Mouse (Mus musculus) MEL (cell line): Measurements from ENCODE around the gene Smndc1. TPM values are rescaled to one million over a fixed set of nuclear protein-coding genes. Genes with fewer than 3 reads are reported as not detected.

Experiments
- DNase-seq: peaks from one replicate; pipeline ENCODE4 v3.0.0; 2011; ENCODE audit warnings: low read depth, low spot score
- H3K27ac ChIP-seq: 2 replicates; pipeline ENCODE4 v1.5.1; 2012; ENCODE audit warnings: low read depth, mild to moderate bottlenecking, control low read depth, low read length, moderate library complexity; ENCODE audit not compliant: control insufficient read depth
- H3K27me3 ChIP-seq, 2 experiments: fragments of 150-350 bp in 1 of 2; sonication (generic) in 1 of 2; 2 replicates each; pipeline ENCODE4 v1.6.1; 2012; ENCODE audit warnings: low read length in 2 of 2, mild to moderate bottlenecking in 2 of 2, improper control_type of control experiment in 1 of 2, moderate library complexity in 1 of 2; ENCODE audit not compliant: insufficient read depth in 2 of 2, control insufficient read depth in 1 of 2
- H3K36me3 ChIP-seq, 2 experiments: 2 replicates each; pipeline ENCODE4 v1.6.1; 2012 to 2014; ENCODE audit warnings: low read length in 2 of 2, improper control_type of control experiment in 1 of 2, inconsistent platforms in 1 of 2, mild to moderate bottlenecking in 1 of 2; ENCODE audit not compliant: insufficient read depth in 2 of 2, control insufficient read depth in 1 of 2
- H3K4me1 ChIP-seq, 2 experiments: fragments of 150-350 bp in 1 of 2; sonication (generic) in 1 of 2; 2 replicates each; pipeline ENCODE4 v1.6.1; 2012; ENCODE audit warnings: low read length in 2 of 2, improper control_type of control experiment in 1 of 2, mild to moderate bottlenecking in 1 of 2; ENCODE audit not compliant: insufficient read depth in 2 of 2, control insufficient read depth in 1 of 2
- H3K4me3 ChIP-seq, 2 experiments: fragments of 150-350 bp in 1 of 2; sonication (generic) in 1 of 2; 2 replicates each; pipeline ENCODE4 v1.5.1; 2012; ENCODE audit warnings: low read depth in 2 of 2, low read length in 2 of 2, mild to moderate bottlenecking in 2 of 2, moderate library complexity in 2 of 2, control low read depth in 1 of 2, improper control_type of control experiment in 1 of 2; ENCODE audit not compliant: control insufficient read depth in 1 of 2, insufficient read depth in 1 of 2
- H3K79me2 ChIP-seq: 2 replicates; pipeline ENCODE4 v1.6.1; 2012; ENCODE audit warnings: mild to moderate bottlenecking, low read length, moderate library complexity; ENCODE audit not compliant: control insufficient read depth, poor library complexity, insufficient read depth
- H3K9ac ChIP-seq: 2 replicates; pipeline ENCODE4 v1.6.1; 2012; ENCODE audit warnings: low read depth, mild to moderate bottlenecking, control low read depth, low read length, moderate library complexity; ENCODE audit not compliant: control insufficient read depth, poor library complexity, severe bottlenecking
- H3K9me3 ChIP-seq: fragments of 150-350 bp; sonication (generic); replicated peaks from 2 replicates; pipeline ENCODE4 v1.6.1; 2012; ENCODE audit warnings: mild to moderate bottlenecking, low read length, improper control_type of control experiment, moderate library complexity; ENCODE audit not compliant: insufficient read depth
- CHD1 ChIP-seq: IDR thresholded peaks from 2 replicates; pipeline ENCODE4 v1.6.1; 2012; ENCODE audit warnings: low read depth, mild to moderate bottlenecking, inconsistent platforms, low read length, improper control_type of control experiment
- ELF1 ChIP-seq: IDR thresholded peaks from 2 replicates; pipeline ENCODE4 v1.6.1; 2014; ENCODE audit warnings: low read depth, mild to moderate bottlenecking, inconsistent platforms, low read length, improper control_type of control experiment, moderate library complexity
- MAX ChIP-seq: IDR thresholded peaks from 2 replicates; pipeline ENCODE4 v1.6.1; 2011; ENCODE audit warnings: low read length, improper control_type of control experiment
- MAZ ChIP-seq: IDR thresholded peaks from 2 replicates; pipeline ENCODE4 v1.6.1; 2012; ENCODE audit warnings: low read depth, mild to moderate bottlenecking, inconsistent platforms, low read length, improper control_type of control experiment
- MEF2A ChIP-seq: IDR thresholded peaks from 2 replicates; pipeline ENCODE4 v1.6.1; 2014; ENCODE audit warnings: low read depth, mild to moderate bottlenecking, inconsistent platforms, low read length, improper control_type of control experiment; ENCODE audit not compliant: poor library complexity, insufficient replicate concordance, severe bottlenecking; ENCODE audit errors: extremely low read depth
- NELFE ChIP-seq: IDR thresholded peaks from 2 replicates; pipeline ENCODE4 v1.6.1; 2011; ENCODE audit warnings: low read depth, low read length, improper control_type of control experiment
- POLR2A ChIP-seq, 2 experiments: IDR thresholded peaks; 2 replicates each; pipeline ENCODE4 v1.6.1; 2011 to 2012; ENCODE audit warnings: low read length in 2 of 2, mild to moderate bottlenecking in 2 of 2, control low read depth in 1 of 2, improper control_type of control experiment in 1 of 2, low read depth in 1 of 2, moderate library complexity in 1 of 2; ENCODE audit not compliant: control insufficient read depth in 1 of 2, insufficient read depth in 1 of 2, poor library complexity in 1 of 2
- SIN3A ChIP-seq: IDR thresholded peaks from 2 replicates; pipeline ENCODE4 v1.6.1; 2012; ENCODE audit warnings: low read length, improper control_type of control experiment, inconsistent platforms
- TCF12 ChIP-seq: IDR thresholded peaks from 2 replicates; pipeline ENCODE4 v1.6.1; 2014; ENCODE audit warnings: low read depth, mild to moderate bottlenecking, inconsistent platforms, low read length, improper control_type of control experiment, moderate library complexity
- USF1 ChIP-seq: IDR thresholded peaks from 2 replicates; pipeline ENCODE4 v1.6.1; 2014; ENCODE audit warnings: low read depth, mild to moderate bottlenecking, inconsistent platforms, low read length, improper control_type of control experiment, moderate library complexity
- USF2 ChIP-seq, 2 experiments: IDR thresholded peaks; 2 replicates each; pipeline ENCODE4 v1.6.1; 2011 to 2012; ENCODE audit warnings: improper control_type of control experiment in 2 of 2, low read length in 2 of 2, borderline replicate concordance in 1 of 2, inconsistent platforms in 1 of 2, low read depth in 1 of 2, mild to moderate bottlenecking in 1 of 2; ENCODE audit not compliant: insufficient read depth in 1 of 2
- ZC3H11A ChIP-seq: IDR thresholded peaks from 2 replicates; pipeline ENCODE4 v1.6.1; 2012; ENCODE audit warnings: low read depth, mild to moderate bottlenecking, inconsistent platforms, low read length, improper control_type of control experiment
- ZMIZ1 ChIP-seq: IDR thresholded peaks from 2 replicates; pipeline ENCODE4 v1.6.1; 2012; ENCODE audit warnings: low read depth, mild to moderate bottlenecking, inconsistent platforms, low read length, improper control_type of control experiment, moderate library complexity
- polyA plus RNA-seq, 2 experiments: library from polyadenylated mRNA; stranded (reverse) in 1 of 2; unstranded in 1 of 2; fragments of >175 nt in 1 of 2; fragments of >200 nt in 1 of 2; gene quantifications; 2 replicates each; pipeline versions ENCODE4 v1.2.1 to v1.2.4; 2012; ENCODE audit warnings: low replicate concordance in 2 of 2, low read depth in 1 of 2; ENCODE audit not compliant: insufficient read length in 2 of 2, insufficient read depth in 1 of 2, missing spikeins in 1 of 2
- total RNA-seq: library from RNA; depleted of rRNA; stranded (reverse); fragments of 300-350 nt; gene quantifications from 2 replicates; pipeline ENCODE4 v1.2.3, GENCODE M21; 2012; rRNA removed

Gene Smndc1
- total and polyA plus RNA-seq, 3 experiments = 27.5 to 166 (median 114) TPM

DNA sequence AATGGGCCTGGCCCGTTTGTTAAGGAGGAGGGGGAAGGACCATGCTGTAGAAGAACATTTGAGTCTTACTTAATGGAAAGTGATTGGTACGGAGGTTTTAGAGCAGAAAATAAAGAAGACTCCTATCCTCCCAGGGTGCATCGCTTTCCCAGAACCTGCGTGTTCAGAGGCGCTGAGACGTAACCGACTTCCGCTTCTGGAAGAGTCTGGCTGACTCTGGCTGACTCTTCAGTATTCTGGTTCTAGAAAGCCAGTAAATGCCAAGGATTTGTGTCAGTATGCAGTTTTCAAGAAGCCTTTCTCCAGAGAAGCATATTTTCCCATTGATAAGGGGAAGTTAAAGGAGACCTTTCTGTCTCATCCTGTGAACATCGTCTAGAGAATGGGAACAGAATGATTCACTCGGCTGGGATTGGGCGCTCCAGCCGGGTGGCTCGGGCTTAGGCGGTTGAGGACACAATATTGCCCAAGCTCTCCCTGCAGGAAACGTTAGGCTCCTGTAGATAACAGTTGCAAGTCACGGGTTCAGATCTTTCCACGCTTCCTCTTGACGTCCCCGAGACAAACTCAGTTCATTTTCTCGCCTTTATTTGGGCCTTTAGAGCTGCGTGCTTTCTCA is 58.4 kb downstream of the Smndc1 start (continued):
- TF ChIP-seq MEF2A (no peak), ZC3H11A (no peak), MAZ (no peak)
- TF ChIP-seq, all 39 proteins: peak for 16

DNA sequence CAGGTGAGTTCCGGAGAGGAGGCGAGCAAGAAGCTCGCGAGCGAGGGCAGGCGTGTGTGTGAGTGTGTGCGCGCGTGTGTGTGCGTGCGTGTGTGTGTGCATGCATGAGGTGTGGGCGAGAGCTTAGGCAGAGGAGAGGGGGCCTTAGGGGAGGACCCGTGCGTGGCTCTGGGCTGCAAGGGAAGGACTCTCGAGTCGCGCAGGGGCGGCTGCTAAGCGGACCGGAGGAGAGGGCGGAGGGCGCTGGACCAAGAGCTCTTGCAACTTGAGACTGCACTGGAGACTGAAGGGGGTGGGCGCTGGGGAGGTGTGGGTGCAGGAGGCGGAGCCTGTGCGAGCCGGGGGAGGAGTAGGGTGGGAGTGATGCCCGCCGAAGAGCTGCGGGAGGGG is 60.4 kb downstream of the Smndc1 start:
- peak overlapping the region; percentile 60 to 66 for H3K4me3 ChIP-seq
- no peaks in the 10 kb centered on the region for H3K27me3 ChIP-seq
- peaks cover 8% of the 10 kb centered on the region for H3K79me2 ChIP-seq
- 0 out of 2 replicates have a peak overlapping the region, but pooled peaks have one; percentile 1 for H3K27ac ChIP-seq
- H3K4me1 ChIP-seq = peaks cover 3 to 20% of the 10 kb centered on the region in 2 experiments
- peak; percentile 87 for DNase-seq
- no peaks in the 10 kb centered on the region for H3K9me3 ChIP-seq
- peaks cover 9 to 32% of the 10 kb centered on the region in 2 experiments for H3K36me3 ChIP-seq
- TF ChIP-seq USF1 (no peak), MAZ (peak; percentile 50; the same call in 1 of the 2 replicates), SIN3A (0 out of 2 replicates have a peak, but pooled peaks have one; percentile 20), ZMIZ1 (no peak), CHD1 (no peak), ELF1 (no peak), NELFE (0 out of 2 replicates have a peak, but pooled peaks have one; percentile 33), MAX (no peak), USF2 (IDR thresholded peaks at IDR 0.05; ENCODE audit: borderline replicate concordance in 1 of 2, insufficient read depth in 1 of 2, low read depth in 1 of 2, low read length in 2 of 2) (no peak), POLR2A (IDR thresholded peaks at IDR 0.05; ENCODE audit: control insufficient read depth in 1 of 2, insufficient read depth in 1 of 2, low read depth in 1 of 2, low read length in 2 of 2, poor library complexity in 1 of 2) (peak; percentile 37 to 44; a peak in 1 of 4 replicates), TCF12 (peak; percentile 22; the same call in 1 of the 2 replicates)
- peak overlapping the region; percentile 66 for H3K9ac ChIP-seq

Other genes starting within 250 kb of the Smndc1 start
- 29.0 and 29.8 TPM in 2 replicates for gene Mxi1, start 80.1 kb downstream of the Smndc1 start, total RNA-seq
- 10 to 100 TPM in 1 of 2 experiments, not detected in 1; 60.9 TPM for gene Mxi1, start 80.1 kb downstream of the Smndc1 start, polyA plus RNA-seq
- 4.8 and 5.4 TPM in 2 replicates for gene Gm10197, start 18.8 kb downstream of the Smndc1 start, total RNA-seq
- gene Gm10197, start 18.8 kb downstream of the Smndc1 start, polyA plus RNA-seq = 10 to 100 TPM in 1 of 2 experiments, not detected in 1; 53.0 TPM
- gene Dusp5, start 138.5 kb upstream of the Smndc1 start, total RNA-seq = 7.6 and 11.7 TPM in 2 replicates
- gene Dusp5, start 138.5 kb upstream of the Smndc1 start, polyA plus RNA-seq = 10 to 100 TPM in 1 of 2 experiments, not detected in 1; 13.8 TPM
- 35.8 and 53.1 TPM in 2 replicates for gene Nutf2-ps1, start 198.5 kb upstream of the Smndc1 start, total RNA-seq
- gene Nutf2-ps1, start 198.5 kb upstream of the Smndc1 start, polyA plus RNA-seq = 100 to 1,000 TPM in 1 of 2 experiments, not detected in 1; 398 TPM
- gene Smc3, start 209.8 kb upstream of the Smndc1 start, total RNA-seq = 100 and 109 TPM in 2 replicates
- 100 to 1,000 TPM; 118 to 129 TPM for gene Smc3, start 209.8 kb upstream of the Smndc1 start, polyA plus RNA-seq